Mouse (Mus musculus) left cerebral cortex, adult 11 months (tissue): ENCODE data around the gene Prl7a2.

Source experiments
- DNase-seq: peaks from one replicate; pipeline ENCODE4 v3.0.0; 2022; ENCODE audit warnings: low spot score

The Prl7a2 gene

GRCm38 (mm10) chr13:27667936-27668335 is at the start of gene Prl7a2:
TSS of gene Prl7a2 (minus strand) at chr13:27668036.
- no peak for DNase-seq

GRCm38 (mm10) chr13:27716636-27717035 is 48.8 kb upstream of the Prl7a2 start, which contains the start of gene Prl7d1:
TSS of gene Prl7d1 (minus strand) at chr13:27716736.
- DNase-seq = no peak

- no peak for DNase-seq
These were observed 38.7 kb upstream of the Prl7a2 start for GRCm38 (mm10) chr13:27706521-27706920.

GRCm38 (mm10) chr13:27660747-27661146 is 7.1 kb downstream of the Prl7a2 start:
- DNase-seq = no peak

GRCm38 (mm10) chr13:27642393-27642792 is 25.4 kb downstream of the Prl7a2 start, which contains the start of gene Prl7a1:
TSS of gene Prl7a1 (minus strand) at chr13:27642493.
- DNase-seq = no peak

GRCm38 (mm10) chr13:27610482-27610881 is 57.4 kb downstream of the Prl7a2 start, which contains the start of gene Prl7b1:
TSS of gene Prl7b1 (minus strand) at chr13:27610582.
- no peak for DNase-seq
